ENCODE assay signal across 19 mouse cellular contexts in the genomic region with DNA sequence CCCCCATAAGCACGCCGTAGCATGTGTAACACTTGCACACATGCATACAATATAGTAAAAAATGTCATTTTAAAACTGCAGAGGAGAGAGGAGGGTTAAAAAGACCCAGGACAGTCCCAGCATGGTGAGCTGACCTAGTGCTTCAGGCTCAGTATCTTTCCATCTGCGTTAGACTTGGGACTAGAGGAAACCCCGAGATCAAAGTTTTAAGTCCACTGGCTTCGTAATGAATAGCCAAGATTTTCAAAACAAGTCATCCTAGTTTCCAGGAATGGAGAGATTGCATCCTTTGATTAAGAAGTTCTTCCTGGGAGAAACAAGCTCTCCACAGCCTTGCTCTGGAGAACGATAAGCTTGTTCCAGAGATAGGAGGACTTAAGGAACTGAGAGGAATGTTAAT. TPM values are rescaled to one million over a fixed set of nuclear protein-coding genes. Genes with fewer than 3 reads are reported as not detected.
"Had no signal": no experiment of that assay in that cellular context is flagged by ENCODE, and none has a peak within 500 bp of the region (broad histone marks: within the 10 kb centered on the region; RNA-seq: fewer than 3 reads in every experiment).

No protein-coding gene starts in this region.

- H3K27ac ChIP-seq: liver, embryonic 14.5 days; macrophage; midbrain, embryonic 12.5 days; midbrain, embryonic 15.5 days; neural tube, embryonic 12.5 days; stomach, embryonic 15.5 days; stomach, postnatal 0 days had no signal

- H3K4me1 ChIP-seq: neural tube, embryonic 12.5 days had no signal

- H3K4me3 ChIP-seq: megakaryocyte, embryonic 14.5 days; midbrain, embryonic 12.5 days; midbrain, embryonic 15.5 days; neural tube, embryonic 12.5 days; stomach, embryonic 15.5 days had no signal

- DNase-seq: lung, adult 18-20 months; lung, embryonic 14.5 days; lung, postnatal 14 days; lung, postnatal 36 days; right cerebral cortex, postnatal 14 days; thymus, adult 2 months; thymus, postnatal 25 days; thymus, postnatal 4 days had no signal

- H3K9ac ChIP-seq: liver, embryonic 14.5 days; lung, embryonic 14.5 days; midbrain, embryonic 12.5 days; midbrain, embryonic 15.5 days; neural tube, embryonic 12.5 days; stomach, embryonic 15.5 days had no signal

- H3K27me3 ChIP-seq: midbrain, embryonic 12.5 days; midbrain, embryonic 15.5 days; neural tube, embryonic 12.5 days; stomach, embryonic 15.5 days had no signal

- H3K9me3 ChIP-seq: megakaryocyte, embryonic 14.5 days; midbrain, embryonic 12.5 days; midbrain, embryonic 15.5 days; neural tube, embryonic 12.5 days; stomach, embryonic 15.5 days had no signal

- ATAC-seq: midbrain, embryonic 15.5 days had no signal

- H3K4me2 ChIP-seq: lung, embryonic 14.5 days; midbrain, embryonic 12.5 days; midbrain, embryonic 15.5 days; neural tube, embryonic 12.5 days; stomach, embryonic 15.5 days had no signal

RNA-seq across cellular contexts. Expression of gene Zfp57, which starts 7.2 kb away (rescaled TPM):
- polyA plus RNA-seq: macrophage had no signal

RNA-seq across cellular contexts. Expression of gene Mog, which starts 15.0 kb away (rescaled TPM):
- polyA plus RNA-seq: liver, embryonic 14.5 days; liver, embryonic 16.5 days; macrophage; spleen, adult 2 months; thymus, adult 2 months had no signal

RNA-seq across cellular contexts. Expression of gene H2-M5, which starts 18.8 kb away (rescaled TPM):
- polyA plus RNA-seq: liver, embryonic 16.5 days; macrophage had no signal

RNA-seq across cellular contexts. Expression of gene 2410137M14Rik, which starts 27.1 kb away (rescaled TPM):
- polyA plus RNA-seq: liver, embryonic 14.5 days; liver, embryonic 16.5 days; lung, embryonic 14.5 days; lung, embryonic 16.5 days; macrophage; neural tube, embryonic 12.5 days; spleen, adult 2 months; stomach, embryonic 15.5 days; stomach, postnatal 0 days; thymus, adult 2 months had no signal
